Mouse (Mus musculus) myocyte (in vitro differentiated cells): ENCODE measurements around the gene Otop1.

Experiments
- CEBPB ChIP-seq: IDR thresholded peaks from 2 replicates; pipeline ENCODE4 v1.6.1; 2011; ENCODE audit warnings: mild to moderate bottlenecking, moderate library complexity; ENCODE audit not compliant: poor library complexity, insufficient read depth, severe bottlenecking
- E2F4 ChIP-seq: IDR thresholded peaks from one replicate; pipeline ENCODE4 v1.6.1; 2011; ENCODE audit warnings: mild to moderate bottlenecking, control low read depth, moderate library complexity; ENCODE audit not compliant: insufficient read depth
- MAX ChIP-seq: IDR thresholded peaks from one replicate; pipeline ENCODE4 v1.6.1; 2011; ENCODE audit warnings: low read depth, mild to moderate bottlenecking, control low read depth
- MYOD1 ChIP-seq, 3 experiments: IDR thresholded peaks; one replicate each; pipeline ENCODE4 v1.6.1; 2011; ENCODE audit warnings: control low read depth in 2 of 3, low read depth in 2 of 3, mild to moderate bottlenecking in 2 of 3, moderate library complexity in 1 of 3; ENCODE audit not compliant: insufficient read length in 2 of 3, control insufficient read depth in 1 of 3
- POLR2A ChIP-seq: IDR thresholded peaks from one replicate; pipeline ENCODE4 v1.6.1; 2011; ENCODE audit warnings: low read depth, mild to moderate bottlenecking, control low read depth, moderate library complexity; ENCODE audit not compliant: insufficient read length
- POLR2AphosphoS2 ChIP-seq: IDR thresholded peaks from one replicate; pipeline ENCODE4 v1.6.1; 2011; ENCODE audit warnings: low read depth, control low read depth; ENCODE audit not compliant: insufficient read length
- REST ChIP-seq: IDR thresholded peaks from one replicate; pipeline ENCODE4 v1.6.1; 2011; ENCODE audit warnings: mild to moderate bottlenecking, control low read depth, moderate library complexity; ENCODE audit not compliant: insufficient read depth, insufficient read length
- SRF ChIP-seq: IDR thresholded peaks from one replicate; pipeline ENCODE4 v1.6.1; 2011; ENCODE audit warnings: low read depth; ENCODE audit not compliant: control insufficient read depth, insufficient read length
- TCF12 ChIP-seq: IDR thresholded peaks from one replicate; pipeline ENCODE4 v1.6.1; 2011; ENCODE audit warnings: mild to moderate bottlenecking, control low read depth; ENCODE audit not compliant: poor library complexity, insufficient read depth, severe bottlenecking

GRCm38 (mm10) chr5:38256551-38256950 lies 19.2 kb upstream of the Otop1 start:
- no peak for TF ChIP-seq POLR2A
- TF ChIP-seq E2F4 = no peak
- TF ChIP-seq POLR2AphosphoS2 = no peak
- TF ChIP-seq REST = no peak
- TF ChIP-seq MYOD1 (IDR thresholded peaks at IDR 0.05; ENCODE audit: control insufficient read depth in 1 of 3, insufficient read length in 2 of 3, low read depth in 2 of 3) = no peak
- TF ChIP-seq CEBPB = no peak
- no peak for TF ChIP-seq MAX
- no peak for TF ChIP-seq TCF12
- TF ChIP-seq SRF = no peak
